Mouse (Mus musculus) C2C12 (cell line): ENCODE results near the gene Slc22a14. TPM values are rescaled to one million over a fixed set of nuclear protein-coding genes. Genes with fewer than 3 reads are reported as not detected.

Experiments used
- H3K27me3 ChIP-seq: one replicate; pipeline ENCODE4 v1.6.1; 2011; ENCODE audit not compliant: control insufficient read depth, insufficient read depth, insufficient read length
- H3K36me3 ChIP-seq: one replicate; pipeline ENCODE4 v1.6.1; 2011; ENCODE audit not compliant: control insufficient read depth, insufficient read depth
- H3K4me3 ChIP-seq: one replicate; pipeline ENCODE4 v1.5.1; 2011; ENCODE audit warnings: mild to moderate bottlenecking, control low read depth; ENCODE audit not compliant: poor library complexity, insufficient read depth, severe bottlenecking
- H3K79me2 ChIP-seq: one replicate; pipeline ENCODE4 v1.6.1; 2011; ENCODE audit not compliant: control insufficient read depth, insufficient read depth
- H3K79me3 ChIP-seq: one replicate; pipeline ENCODE4 v1.6.1; 2011; ENCODE audit warnings: low read depth, control low read depth
- H3ac ChIP-seq: one replicate; pipeline ENCODE3; 2011; ENCODE audit warnings: low read depth; ENCODE audit not compliant: control insufficient read depth, insufficient read length
- CEBPB ChIP-seq: IDR thresholded peaks from one replicate; pipeline ENCODE4 v1.6.1; 2011; ENCODE audit warnings: low read depth, mild to moderate bottlenecking, control low read depth, moderate library complexity
- CTCF ChIP-seq: IDR thresholded peaks from one replicate; pipeline ENCODE4 v1.5.1; 2011; ENCODE audit not compliant: control insufficient read depth, insufficient read depth, insufficient read length
- FOSL1 ChIP-seq: IDR thresholded peaks from one replicate; pipeline ENCODE4 v1.8.0; 2011; ENCODE audit warnings: mild to moderate bottlenecking, low read length; ENCODE audit not compliant: poor library complexity, insufficient read depth, severe bottlenecking
- MAX ChIP-seq: IDR thresholded peaks from one replicate; pipeline ENCODE4 v1.6.1; 2011; ENCODE audit warnings: mild to moderate bottlenecking, control low read depth
- MYOD1 ChIP-seq: IDR thresholded peaks from one replicate; pipeline ENCODE4 v1.6.1; 2011; ENCODE audit warnings: low read depth; ENCODE audit not compliant: control insufficient read depth, insufficient read length
- MYOG ChIP-seq: IDR thresholded peaks from one replicate; pipeline ENCODE4 v1.6.1; 2011; ENCODE audit not compliant: control insufficient read depth, insufficient read length; ENCODE audit errors: extremely low read depth
- USF1 ChIP-seq: IDR thresholded peaks from one replicate; pipeline ENCODE4 v1.6.1; 2011; ENCODE audit warnings: low read depth, mild to moderate bottlenecking, control low read depth, moderate library complexity
- polyA plus RNA-seq: library from polyadenylated mRNA; unstranded; fragments of >200 nt; fragmentation: generic; extraction: Trizol; gene quantifications from one replicate; pipeline ENCODE4 v1.2.1, GENCODE M21; 2012; ENCODE audit warnings: missing spikeins

The Slc22a14 gene
- polyA plus RNA-seq, 1 experiment, result not detected

DNA sequence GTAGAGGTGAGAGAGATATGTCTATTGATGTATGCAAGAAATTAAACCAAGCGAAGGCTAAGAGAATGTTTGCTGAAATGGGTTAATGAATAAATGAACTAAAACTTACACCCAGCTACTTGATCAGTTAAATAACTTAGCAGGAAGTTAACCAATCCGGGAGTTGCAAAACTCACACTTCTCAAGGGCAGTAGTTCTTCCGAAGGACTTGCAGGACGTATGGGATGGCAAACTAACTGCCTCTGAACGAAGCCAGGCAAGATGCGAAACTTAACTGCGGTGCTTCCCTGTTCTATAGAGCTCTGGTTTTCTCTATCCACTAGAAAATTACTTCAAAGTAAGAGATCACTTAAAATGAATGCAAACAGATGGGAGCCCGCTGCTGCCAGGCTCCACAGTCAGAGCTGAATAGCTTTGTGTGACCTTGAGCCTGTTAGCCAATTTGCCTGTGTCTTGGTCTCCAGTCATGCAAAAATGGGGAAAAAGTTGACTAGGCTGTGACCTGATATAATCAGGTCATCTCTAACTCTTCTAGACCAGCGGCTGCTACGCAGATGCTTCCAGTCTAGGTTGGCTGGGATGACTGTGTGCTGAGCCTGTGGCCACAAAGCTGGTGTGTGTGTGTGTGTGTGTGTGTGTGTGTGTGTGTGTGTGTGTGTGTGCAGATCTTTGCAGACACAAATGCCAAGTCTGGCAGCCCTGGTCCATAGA is 166.0 kb downstream of the Slc22a14 start:
- Histone ChIP-seq H3ac (no peak overlapping the region), H3K27me3 (peaks cover 3% of the 10 kb centered on the region), H3K79me2 (no peaks in the 10 kb centered on the region), H3K4me3 (no peak overlapping the region), H3K79me3 (no peaks in the 10 kb centered on the region), H3K36me3 (no peaks in the 10 kb centered on the region)
- no peak for TF ChIP-seq MAX
- TF ChIP-seq MYOD1, result no peak
- no peak for TF ChIP-seq MYOG
- TF ChIP-seq FOSL1, result no peak
- no peak for TF ChIP-seq CTCF
- TF ChIP-seq CEBPB, result no peak
- TF ChIP-seq USF1, result no peak

DNA sequence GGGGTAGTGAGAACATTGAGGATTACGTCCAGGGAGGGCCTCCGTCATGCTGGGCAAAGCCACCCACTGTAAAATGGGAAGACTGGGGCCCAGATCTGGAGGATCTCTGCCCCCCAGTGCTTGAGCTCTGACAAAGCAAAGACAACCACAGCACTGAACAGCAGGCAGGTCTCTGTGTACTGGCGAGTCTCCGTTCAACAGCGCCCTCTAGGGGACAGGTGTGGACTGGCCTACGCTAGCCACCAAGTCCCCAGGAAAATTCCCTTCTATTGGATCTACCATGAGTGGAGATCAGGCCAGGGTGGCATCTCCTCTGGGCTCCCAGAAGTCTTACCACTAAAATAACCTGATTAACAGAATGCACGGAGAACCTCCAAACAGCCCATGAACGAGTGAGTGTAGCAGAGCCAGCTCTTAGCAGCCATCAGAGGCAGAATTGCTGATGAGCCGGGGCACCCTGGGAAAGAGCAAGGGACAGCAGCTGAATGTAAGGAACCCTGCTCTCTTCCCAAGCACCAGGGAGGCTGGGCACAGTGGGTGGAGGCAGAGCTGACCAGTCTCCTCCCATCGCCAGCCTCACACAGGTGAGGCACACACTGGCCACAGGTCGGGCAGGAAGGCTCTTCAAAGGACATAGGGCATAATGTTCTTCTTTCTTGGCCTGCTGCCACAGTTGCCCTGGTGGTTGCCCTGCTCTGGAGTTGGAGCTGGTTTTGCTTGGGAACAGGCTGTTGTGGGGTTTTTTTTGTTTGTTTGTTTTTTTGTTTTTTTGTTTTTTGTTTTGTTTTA is 173.0 kb downstream of the Slc22a14 start:
- Histone ChIP-seq H3ac (no peak overlapping the region), H3K4me3 (no peak overlapping the region), H3K79me2 (no peaks in the 10 kb centered on the region), H3K79me3 (no peaks in the 10 kb centered on the region), H3K36me3 (no peaks in the 10 kb centered on the region), H3K27me3 (no peaks in the 10 kb centered on the region)
- TF ChIP-seq FOSL1, result no peak
- TF ChIP-seq MAX, result no peak
- TF ChIP-seq CEBPB, result no peak
- TF ChIP-seq MYOD1, result no peak
- TF ChIP-seq MYOG, result no peak
- no peak for TF ChIP-seq USF1
- no peak for TF ChIP-seq CTCF

DNA sequence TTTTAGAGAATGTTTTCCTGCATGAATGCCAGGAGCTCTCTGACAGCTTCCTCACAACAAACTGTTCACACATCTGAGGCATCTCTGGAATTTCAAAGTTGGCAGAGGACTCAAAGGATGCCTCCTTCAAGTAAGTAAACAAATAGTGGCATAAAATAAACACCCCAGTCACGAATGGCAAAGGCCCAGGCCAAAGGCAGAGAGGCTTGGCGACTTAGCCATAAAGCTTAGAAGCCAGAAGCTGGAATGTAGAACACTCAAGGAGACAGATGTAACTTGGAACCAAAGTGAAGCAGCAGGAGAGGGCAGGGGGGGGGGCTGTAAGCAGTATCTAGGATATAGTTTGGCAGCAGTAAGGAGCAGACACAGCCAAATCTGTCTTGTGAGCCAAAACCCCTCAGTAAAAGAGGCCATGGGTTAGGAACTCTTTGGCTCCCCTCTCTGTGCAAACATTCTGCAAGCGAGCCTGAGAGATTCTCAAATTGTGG is 184.1 kb downstream of the Slc22a14 start:
- Histone ChIP-seq H3ac (no peak overlapping the region), H3K4me3 (no peak overlapping the region), H3K79me3 (no peaks in the 10 kb centered on the region), H3K27me3 (peaks cover 44% of the 10 kb centered on the region), H3K79me2 (no peaks in the 10 kb centered on the region), H3K36me3 (no peaks in the 10 kb centered on the region)
- no peak for TF ChIP-seq CTCF
- TF ChIP-seq MYOG, result no peak
- TF ChIP-seq MYOD1, result no peak
- TF ChIP-seq FOSL1, result no peak
- TF ChIP-seq CEBPB, result no peak
- no peak for TF ChIP-seq MAX
- no peak for TF ChIP-seq USF1

DNA sequence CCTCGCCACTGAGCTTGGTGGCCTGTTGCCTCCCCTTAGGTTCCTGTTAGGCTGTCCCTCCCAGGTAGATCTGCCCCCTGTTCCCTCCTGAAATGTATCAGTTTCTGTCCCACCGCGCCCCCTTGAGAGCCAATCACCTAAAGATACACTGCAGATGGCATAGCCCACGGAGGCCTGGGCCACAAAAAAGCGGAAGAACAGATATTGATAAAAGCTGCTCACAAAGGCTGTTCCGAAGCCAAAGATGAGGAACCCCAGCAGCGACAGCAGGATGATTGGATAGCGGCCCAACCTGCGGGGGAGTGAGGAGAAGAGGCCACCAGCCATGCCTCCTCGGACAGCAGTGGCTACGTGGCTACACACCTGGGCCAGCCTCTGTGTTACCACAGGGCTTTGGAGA is 186.1 kb downstream of the Slc22a14 start:
- Histone ChIP-seq H3K79me3 (no peaks in the 10 kb centered on the region), H3ac (no peak overlapping the region), H3K27me3 (peaks cover 54% of the 10 kb centered on the region), H3K36me3 (no peaks in the 10 kb centered on the region), H3K4me3 (no peak overlapping the region), H3K79me2 (no peaks in the 10 kb centered on the region)
- TF ChIP-seq CEBPB, result no peak
- no peak for TF ChIP-seq MAX
- no peak for TF ChIP-seq CTCF

DNA sequence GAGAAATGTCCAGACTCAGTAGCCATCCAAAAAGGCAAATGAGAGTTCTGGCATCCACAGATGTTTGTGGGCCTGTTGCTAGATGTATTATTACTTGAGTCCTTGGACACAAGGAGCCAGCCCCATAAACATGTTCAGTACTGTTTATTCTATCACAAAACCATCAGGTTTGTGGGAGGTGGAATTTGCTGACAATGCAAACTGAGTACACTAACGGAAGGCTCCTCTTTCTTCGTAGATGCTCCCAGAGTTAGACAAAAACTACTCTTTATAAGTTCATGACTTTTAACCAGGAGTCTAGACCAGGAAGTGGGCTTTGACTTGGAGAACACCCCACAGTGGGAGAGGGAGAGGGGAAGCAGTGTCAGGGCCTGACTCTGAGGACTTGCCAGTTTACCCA is 197.7 kb downstream of the Slc22a14 start:
- Histone ChIP-seq H3K79me2 (no peaks in the 10 kb centered on the region), H3K27me3 (peaks cover 28% of the 10 kb centered on the region), H3ac (no peak overlapping the region), H3K36me3 (no peaks in the 10 kb centered on the region), H3K79me3 (no peaks in the 10 kb centered on the region), H3K4me3 (no peak overlapping the region)
- no peak for TF ChIP-seq MAX
- no peak for TF ChIP-seq CEBPB
- no peak for TF ChIP-seq CTCF
- TF ChIP-seq USF1, result no peak
- no peak for TF ChIP-seq MYOG
- TF ChIP-seq FOSL1, result no peak
- TF ChIP-seq MYOD1, result no peak
